Mouse (Mus musculus) heart, embryonic 16.5 days (tissue): Measurements from ENCODE around the gene Mpp3. TPM values are rescaled to one million over a fixed set of nuclear protein-coding genes. Genes with fewer than 3 reads are reported as not detected.

ENCODE experiments used
- ATAC-seq: fragments of 200-750 bp; cut with Nextera tagmentation; replicated peaks from 2 replicates; pipeline ENCODE4 v1.8.0; 2017; ENCODE audit warnings: moderate number of reproducible peaks; ENCODE audit not compliant: insufficient read depth, low FRiP score; ENCODE audit errors: extremely low read depth
- H3K27ac ChIP-seq: fragments of 300-500 bp; sonication (generic); 2 replicates; pipeline ENCODE4 v1.5.1; 2014; ENCODE audit warnings: mild to moderate bottlenecking, low read length, control low read depth, moderate library complexity
- H3K27me3 ChIP-seq: fragments of 300-500 bp; sonication (generic); 2 replicates; pipeline ENCODE4 v1.6.1; 2014; ENCODE audit warnings: low read length, mixed read lengths; ENCODE audit not compliant: control insufficient read depth, insufficient read depth
- H3K36me3 ChIP-seq: fragments of 300-500 bp; sonication (generic); 2 replicates; pipeline ENCODE4 v1.6.1; 2014; ENCODE audit not compliant: control insufficient read depth, insufficient read depth
- H3K4me1 ChIP-seq: fragments of 300-500 bp; sonication (generic); 2 replicates; pipeline ENCODE4 v1.6.1; 2014; ENCODE audit warnings: low read length, mixed read lengths; ENCODE audit not compliant: control insufficient read depth, insufficient read depth
- H3K4me2 ChIP-seq: fragments of 300-500 bp; sonication (generic); 2 replicates; pipeline ENCODE4 v1.6.1; 2014; ENCODE audit warnings: low read depth, mild to moderate bottlenecking, control low read depth, low read length
- H3K4me3 ChIP-seq: fragments of 300-500 bp; sonication (generic); 2 replicates; pipeline ENCODE4 v1.5.1; 2014; ENCODE audit warnings: mild to moderate bottlenecking, control low read depth, low read length
- H3K9ac ChIP-seq: fragments of 300-500 bp; sonication (generic); 2 replicates; pipeline ENCODE4 v1.6.1; 2014; ENCODE audit warnings: low read length, control low read depth
- H3K9me3 ChIP-seq: fragments of 300-500 bp; sonication (generic); replicated peaks from 2 replicates; pipeline ENCODE4 v1.6.1; 2016; ENCODE audit warnings: low read length; ENCODE audit not compliant: control insufficient read depth
- WGBS: fragments of 180-500 bp; shearing (Covaris S2); extraction: QIAGEN DNeasy Blood & Tissue Kit; methylation state at CpG from one replicate; pipeline ENCODE4 v1.1.7; 2014; 5-methylcytosine and 5-hydroxymethylcytosine counted together
- polyA plus RNA-seq: library from polyadenylated mRNA; unstranded; fragments of >200 nt; fragmentation: Nextera tagmentation; extraction: Ambion mirVana; gene quantifications from 2 replicates; pipeline ENCODE4 v1.2.1, GENCODE M21; 2015

Gene Mpp3
- polyA plus RNA-seq, 1 experiment from 2014 or later, result 4.2 TPM

DNA sequence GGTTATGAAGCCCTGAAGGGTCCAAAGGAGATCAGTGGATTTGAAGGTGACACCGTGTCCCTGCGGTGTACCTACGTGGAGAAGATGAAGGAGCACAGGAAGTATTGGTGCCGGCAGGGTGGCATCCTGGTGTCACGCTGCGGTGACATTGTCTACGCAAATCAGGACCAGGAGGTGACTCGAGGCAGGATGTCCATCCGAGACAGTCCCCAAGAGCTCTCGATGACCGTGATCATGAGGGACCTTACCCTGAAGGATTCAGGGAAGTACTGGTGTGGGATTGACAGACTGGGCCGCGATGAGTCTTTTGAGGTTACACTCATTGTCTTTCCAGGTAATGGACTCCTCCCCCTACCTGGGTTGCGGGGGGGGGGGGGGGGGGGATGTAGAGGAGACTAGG, 14.7 kb upstream of the Mpp3 start:
- Histone ChIP-seq H3K4me2 (peak overlapping the region; percentile 11; the same call in 1 of the 2 replicates), H3K27ac (no peak overlapping the region), H3K4me3 (no peak overlapping the region), H3K27me3 (no peaks in the 10 kb centered on the region), H3K4me1 (no peaks in the 10 kb centered on the region), H3K36me3 (peaks cover 3% of the 10 kb centered on the region; the same call in 1 of the 2 replicates), H3K9me3 (peaks cover 7% of the 10 kb centered on the region; the same call in 1 of the 2 replicates), H3K9ac (no peak overlapping the region)
- no peak for ATAC-seq
- 83% methylated on average over 13 of the region's 14 CpGs for WGBS

GRCm38 (mm10) chr11:102041350-102041949, 13.2 kb upstream of the Mpp3 start, which contains the start of gene Cd300lg:
Gene Cd300lg (plus strand): TSS chr11:102041509.
- Histone ChIP-seq H3K4me1 (no peaks in the 10 kb centered on the region), H3K27me3 (no peaks in the 10 kb centered on the region), H3K9me3 (peaks cover 7% of the 10 kb centered on the region; the same call in 1 of the 2 replicates), H3K9ac (0 out of 2 replicates have a peak within 1 kb of the TSS, but pooled peaks have one; percentile 4), H3K27ac (no peak within 1 kb of the TSS), H3K4me3 (peak within 1 kb of the TSS; percentile 39), H3K36me3 (peaks cover 3% of the 10 kb centered on the region; the same call in 1 of the 2 replicates), H3K4me2 (0 out of 2 replicates have a peak within 1 kb of the TSS, but pooled peaks have one; percentile 33)
- 45% methylated on average over 5 of the region's 5 CpGs for WGBS
- ATAC-seq, result no peak

GRCm38 (mm10) chr11:102040646-102041045, 12.4 kb upstream of the Mpp3 start:
- no peak for ATAC-seq

DNA sequence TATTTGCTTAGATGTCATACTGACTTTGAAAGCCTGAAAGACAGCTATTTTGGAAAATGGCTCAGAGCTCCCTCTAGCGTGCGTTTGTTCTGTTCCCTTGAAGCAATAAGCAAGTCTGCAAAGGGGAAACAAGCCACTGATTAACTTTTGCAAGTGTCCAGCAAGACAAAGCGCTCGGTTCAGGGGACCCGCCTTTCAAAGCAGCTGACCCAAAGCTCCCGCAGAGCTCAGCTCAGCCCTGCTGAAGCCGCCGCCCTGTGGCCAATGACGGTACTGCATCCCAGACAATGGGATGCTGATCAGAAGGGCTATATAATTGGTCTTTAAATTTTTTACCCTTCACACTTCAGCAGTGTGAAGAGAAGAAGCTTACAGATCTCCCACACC, 11.9 kb upstream of the Mpp3 start:
- Histone ChIP-seq H3K27me3 (no peaks in the 10 kb centered on the region), H3K9ac (no peak overlapping the region), H3K9me3 (no peaks in the 10 kb centered on the region; the same call in 1 of the 2 replicates), H3K4me2 (peak overlapping the region; percentile 2; the same call in 1 of the 2 replicates), H3K36me3 (no peaks in the 10 kb centered on the region), H3K27ac (peak overlapping the region; percentile 18; the same call in 1 of the 2 replicates), H3K4me3 (no peak overlapping the region), H3K4me1 (no peaks in the 10 kb centered on the region)
- peak; percentile 91 for ATAC-seq
- 2% methylated on average over 9 of the region's 9 CpGs for WGBS

More at GRCm38 (mm10) chr11:102040646-102041045, 12.4 kb upstream of the Mpp3 start:
- no peak overlapping the region for H3K27ac ChIP-seq
- H3K36me3 ChIP-seq, result peaks cover 2% of the 10 kb centered on the region; the same call in 1 of the 2 replicates
- H3K4me2 ChIP-seq, result no peak overlapping the region
- H3K4me1 ChIP-seq, result no peaks in the 10 kb centered on the region
- 60% methylated on average over 4 of the region's 4 CpGs for WGBS
- H3K4me3 ChIP-seq, result no peak overlapping the region
- H3K9ac ChIP-seq, result no peak overlapping the region
- H3K27me3 ChIP-seq, result no peaks in the 10 kb centered on the region
- H3K9me3 ChIP-seq, result peaks cover 5% of the 10 kb centered on the region; the same call in 1 of the 2 replicates

DNA sequence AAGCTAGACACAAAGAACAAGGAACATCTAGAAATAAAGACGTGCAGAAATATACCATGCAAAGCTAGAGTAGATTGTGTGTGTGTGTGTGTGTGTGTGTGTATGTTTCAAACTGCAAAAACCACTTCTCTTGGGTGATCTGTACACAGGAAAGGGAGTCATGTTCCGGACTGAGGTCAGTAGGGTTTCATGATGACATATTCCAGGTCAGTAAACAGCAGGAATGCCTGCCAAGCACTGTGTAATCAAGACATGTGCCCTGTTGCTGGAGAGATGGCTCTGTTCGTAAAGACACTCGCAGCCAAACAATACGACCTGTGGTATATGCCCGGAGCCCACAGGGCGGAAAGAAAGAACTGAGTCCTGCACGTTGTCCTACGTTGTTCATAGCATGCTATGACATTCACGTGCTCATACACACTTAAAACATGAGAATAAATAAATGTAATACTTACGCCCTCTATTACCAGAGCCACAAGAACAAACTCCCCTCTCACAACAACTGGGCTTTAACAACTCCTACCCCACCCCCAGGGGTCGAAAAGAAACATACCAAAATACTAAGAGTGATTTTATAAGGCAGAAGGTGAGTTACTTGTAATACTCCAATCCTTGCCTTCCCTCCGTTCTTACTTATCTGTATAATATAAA, 11.4 kb upstream of the Mpp3 start:
- Histone ChIP-seq H3K27me3 (no peaks in the 10 kb centered on the region), H3K4me2 (peak overlapping the region; percentile 2; the same call in 1 of the 2 replicates), H3K27ac (peak overlapping the region; percentile 18; the same call in 1 of the 2 replicates), H3K4me1 (no peaks in the 10 kb centered on the region), H3K9me3 (no peaks in the 10 kb centered on the region), H3K9ac (no peak overlapping the region), H3K4me3 (no peak overlapping the region), H3K36me3 (no peaks in the 10 kb centered on the region)
- ATAC-seq, result no peak
- 63% methylated on average over 13 of the region's 13 CpGs for WGBS

GRCm38 (mm10) chr11:102037789-102038188, 9.5 kb upstream of the Mpp3 start:
- WGBS, result 80% methylated on average over 6 of the region's 6 CpGs
- Histone ChIP-seq H3K4me3 (no peak overlapping the region), H3K36me3 (no peaks in the 10 kb centered on the region), H3K4me1 (no peaks in the 10 kb centered on the region), H3K27ac (no peak overlapping the region), H3K9ac (no peak overlapping the region), H3K27me3 (no peaks in the 10 kb centered on the region), H3K4me2 (no peak overlapping the region), H3K9me3 (no peaks in the 10 kb centered on the region)
- no peak for ATAC-seq

- Histone ChIP-seq H3K4me3 (no peak overlapping the region), H3K27me3 (no peaks in the 10 kb centered on the region), H3K4me2 (no peak overlapping the region), H3K27ac (no peak overlapping the region), H3K36me3 (no peaks in the 10 kb centered on the region), H3K9me3 (no peaks in the 10 kb centered on the region), H3K9ac (no peak overlapping the region), H3K4me1 (no peaks in the 10 kb centered on the region)
- 61% methylated on average over 7 of the region's 7 CpGs for WGBS
- ATAC-seq, result no peak
These were observed 8.1 kb upstream of the Mpp3 start for GRCm38 (mm10) chr11:102036336-102036735.

GRCm38 (mm10) chr11:102035456-102035960, 7.2 kb upstream of the Mpp3 start:
- no peaks in the 10 kb centered on the region for H3K4me1 ChIP-seq
- WGBS, result 71% methylated on average over 5 of the region's 5 CpGs
- no peak for ATAC-seq
- H3K27ac ChIP-seq, result no peak overlapping the region
- no peak overlapping the region for H3K4me3 ChIP-seq
- no peaks in the 10 kb centered on the region for H3K36me3 ChIP-seq
- H3K4me2 ChIP-seq, result no peak overlapping the region
- no peak overlapping the region for H3K9ac ChIP-seq
- H3K9me3 ChIP-seq, result no peaks in the 10 kb centered on the region
- H3K27me3 ChIP-seq, result 0 out of 2 replicates have a peak, but pooled peaks cover 2% of the 10 kb centered on the region

DNA sequence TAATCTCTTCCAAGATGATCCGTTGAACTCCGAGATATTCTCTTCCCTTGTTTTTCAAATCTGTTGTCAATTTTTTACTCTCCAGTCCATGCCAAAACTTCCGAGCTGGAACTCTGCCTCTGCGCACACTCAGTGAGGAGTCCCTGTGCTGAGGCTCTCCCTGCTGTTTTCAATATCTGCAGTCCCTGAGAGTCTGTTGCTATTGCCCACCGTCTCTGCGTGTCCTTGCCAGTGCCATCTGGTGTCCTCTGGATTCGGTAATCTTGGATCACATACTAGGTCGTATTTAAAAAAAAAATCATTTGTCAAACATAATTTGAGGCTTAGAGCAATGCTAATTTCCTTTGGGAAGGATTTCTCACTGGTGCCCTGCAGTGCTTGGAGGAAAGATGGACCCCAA, 6.6 kb upstream of the Mpp3 start:
- no peak overlapping the region for H3K4me2 ChIP-seq
- H3K9me3 ChIP-seq, result no peaks in the 10 kb centered on the region
- H3K4me3 ChIP-seq, result no peak overlapping the region
- no peaks in the 10 kb centered on the region for H3K36me3 ChIP-seq
- 0 out of 2 replicates have a peak, but pooled peaks cover 2% of the 10 kb centered on the region for H3K27me3 ChIP-seq
- WGBS, result 64% methylated on average over 8 of the region's 8 CpGs
- no peaks in the 10 kb centered on the region for H3K4me1 ChIP-seq
- ATAC-seq, result no peak
- no peak overlapping the region for H3K27ac ChIP-seq
- no peak overlapping the region for H3K9ac ChIP-seq
